Mouse (Mus musculus) CD8-positive naive resting alpha-beta T cell, adult 57 days (primary cell): Measurements from ENCODE around the gene Pin1. TPM values are rescaled to one million over a fixed set of nuclear protein-coding genes. Genes with fewer than 3 reads are reported as not detected.

Experiments
- total RNA-seq: library from RNA; stranded (reverse); gene quantifications from one replicate; pipeline ENCODE4 v1.2.4, GENCODE M21; 2023

Pin1 gene
- total RNA-seq, result 19.6 TPM

DNA sequence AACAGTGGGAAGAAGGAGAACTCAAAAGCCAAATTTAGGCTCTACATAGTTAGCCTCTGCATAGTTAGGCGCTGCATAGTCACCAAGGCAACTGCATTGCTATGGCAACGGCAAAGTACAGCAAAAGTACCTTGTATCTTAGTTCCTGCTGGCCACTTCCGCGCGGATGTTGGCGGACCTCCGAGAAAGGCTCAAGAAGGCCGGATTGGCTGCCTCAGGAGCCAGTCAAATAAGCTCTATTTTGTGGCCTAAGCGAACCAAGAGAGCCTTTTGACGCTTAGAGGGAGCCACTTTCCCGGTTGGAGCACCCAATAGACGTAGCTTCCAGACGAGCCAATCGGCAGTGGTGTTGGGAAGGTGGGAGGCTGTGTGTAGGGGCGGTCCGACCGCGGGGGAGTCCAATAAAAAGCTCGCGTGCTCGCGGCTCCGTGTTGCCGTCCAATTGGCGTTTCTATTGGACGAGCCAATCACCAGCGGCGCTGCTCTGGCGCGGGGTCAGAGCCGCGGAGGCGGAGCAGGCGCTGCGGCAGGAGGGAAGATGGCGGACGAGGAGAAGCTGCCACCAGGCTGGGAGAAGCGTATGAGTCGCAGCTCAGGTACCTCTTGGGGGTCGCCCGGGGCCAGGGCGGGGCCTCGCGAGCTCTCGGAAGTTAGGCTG, at the start of gene Pin1:
Gene Pin1, plus strand, starts transcription at position 494 of the 658 bp plus-strand sequence.

DNA sequence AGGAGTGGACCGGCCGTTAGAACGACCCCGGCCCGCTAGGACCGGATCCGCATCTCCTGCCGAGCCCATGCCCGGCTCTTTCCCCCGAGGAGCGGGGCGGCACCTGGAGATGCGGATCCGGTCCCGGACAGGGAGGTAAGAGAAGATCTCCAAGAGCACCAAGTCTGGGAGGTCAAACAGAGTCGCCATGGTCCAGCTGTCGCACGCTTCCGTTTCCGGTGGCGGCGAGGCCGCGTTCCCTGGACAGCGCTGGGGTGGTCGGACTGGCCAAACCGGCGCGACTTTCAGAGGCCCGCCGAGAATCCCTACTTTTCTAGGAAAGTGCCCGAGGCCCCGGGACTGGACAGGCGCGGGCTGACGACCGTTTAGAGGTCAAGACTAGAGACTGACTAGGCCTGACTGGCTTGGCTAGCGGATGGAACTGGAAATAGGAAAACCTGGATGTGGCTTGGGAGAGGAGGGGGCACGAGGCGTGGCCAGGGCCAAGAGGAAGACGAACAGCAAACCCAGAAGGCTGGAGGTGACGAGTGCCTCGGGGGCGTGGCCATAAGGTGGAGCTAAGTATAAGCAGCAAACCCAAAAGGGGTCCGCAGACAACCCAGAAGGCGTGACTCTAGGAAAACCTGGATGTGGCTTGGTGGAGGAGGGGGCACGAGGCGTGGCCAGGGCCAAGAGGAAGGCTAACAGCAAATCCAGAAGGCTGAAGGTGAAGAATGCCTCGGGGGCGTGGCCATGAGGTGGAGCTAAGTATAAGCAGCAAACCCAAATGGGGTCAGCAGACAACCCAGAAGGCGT, 9.6 kb upstream of the Pin1 start, which contains the start of gene Ubl5:
Gene Ubl5, plus strand, starts transcription at position 778 of the 795 bp plus-strand sequence.

DNA sequence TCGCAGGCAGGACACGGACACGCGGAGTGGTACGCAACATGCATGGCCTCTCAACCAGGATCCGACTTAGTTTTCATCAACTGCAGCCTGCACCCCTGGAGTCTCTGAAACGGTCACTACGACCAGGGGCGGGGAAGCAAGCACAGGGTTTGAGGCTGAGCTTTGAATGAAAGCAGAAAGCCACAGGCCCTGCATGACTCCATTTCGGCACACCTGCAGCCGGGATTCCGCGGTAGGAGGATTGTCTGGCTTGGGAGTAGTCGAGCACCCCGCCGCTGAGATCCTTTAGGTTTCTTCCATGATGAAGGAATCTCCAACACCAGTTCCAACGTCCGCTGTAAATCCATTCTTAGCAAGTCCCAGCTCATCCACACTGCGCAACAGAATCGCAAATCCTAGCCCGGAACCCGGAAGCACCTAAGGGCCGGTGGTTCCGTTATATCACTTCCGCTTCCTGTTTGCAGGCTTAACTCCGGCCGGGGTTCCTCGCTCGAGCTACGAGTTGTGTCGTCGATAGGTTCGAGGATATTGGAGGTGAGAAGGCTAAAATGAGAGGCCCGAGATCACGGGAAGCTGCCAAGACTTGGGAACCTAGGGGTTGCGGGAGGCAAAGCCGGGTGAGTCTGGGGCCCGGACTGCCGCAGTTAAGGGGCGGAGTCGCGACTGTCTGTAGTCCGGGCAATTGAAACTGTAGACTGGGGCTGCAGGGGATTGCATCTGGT, 7.4 kb upstream of the Pin1 start, which contains the start of gene Fbxl12:
Gene Fbxl12, minus strand, starts transcription at position 408 of the 722 bp plus-strand sequence.

Other genes with a start within 250 kb of the Pin1 start
- 42.2 TPM for gene Zfp26, start 191.9 kb upstream of the Pin1 start, total RNA-seq
- 22.1 TPM for gene Zfp426, start 159.3 kb upstream of the Pin1 start, total RNA-seq
- 31.1 TPM for gene Zfp266, start 130.7 kb upstream of the Pin1 start, total RNA-seq
- 6.9 TPM for gene Zfp846, start 70.8 kb upstream of the Pin1 start, total RNA-seq
- 288 TPM for gene Ubl5, start 9.2 kb upstream of the Pin1 start, total RNA-seq
- gene Fbxl12, start 7.3 kb upstream of the Pin1 start, total RNA-seq, result 93.1 TPM
- not detected for gene Olfm2, start 94.3 kb downstream of the Pin1 start, total RNA-seq
- gene Col5a3, start 163.0 kb downstream of the Pin1 start, total RNA-seq, result 0.15 TPM
- not detected for gene Rdh8, start 166.4 kb downstream of the Pin1 start, total RNA-seq
- gene A230050P20Rik, start 216.5 kb downstream of the Pin1 start, total RNA-seq, result 72.1 TPM
- 2.3 TPM for gene Angptl6, start 227.6 kb downstream of the Pin1 start, total RNA-seq
- 90.6 TPM for gene Ppan, start 236.1 kb downstream of the Pin1 start, total RNA-seq
- 177 TPM for gene Eif3g, start 246.5 kb downstream of the Pin1 start, total RNA-seq